Mouse (Mus musculus): ENCODE measurements around the gene Trmt10c. TPM values are rescaled to one million over a fixed set of nuclear protein-coding genes. Genes with fewer than 3 reads are reported as not detected.

The Trmt10c gene
- polyA plus RNA-seq, 1 experiment: 1.9 TPM

GRCm38 (mm10) chr16:55986001-55986400 lies 51.6 kb downstream of the Trmt10c start:
- TF ChIP-seq POLR2A (IDR thresholded peaks at IDR 0.05; ENCODE audit: control insufficient read depth, low read depth, low read length) (no peak), CTCF (IDR thresholded peaks at IDR 0.05; ENCODE audit: control insufficient read depth, insufficient read depth, insufficient replicate concordance, low read depth, low read length) (no peak)
- no peak overlapping the region for H3K4me3 ChIP-seq (ENCODE audit: control insufficient read depth, low read depth, low read length)
- H3K36me3 ChIP-seq (ENCODE audit: control insufficient read depth, insufficient read depth, low read length): peaks cover 1% of the 10 kb centered on the region; the same call in 1 of the 2 replicates
- no peaks in the 10 kb centered on the region for H3K4me1 ChIP-seq (ENCODE audit: control insufficient read depth, insufficient read depth, low read length)
- H3K27me3 ChIP-seq (ENCODE audit: control insufficient read depth, insufficient read depth, low read length): no peaks in the 10 kb centered on the region
- no peak overlapping the region for H3K27ac ChIP-seq (ENCODE audit: control insufficient read depth, insufficient read depth, low read depth, low read length)

Other genes with a start within 250 kb of the Trmt10c start
- 4.5 and 4.6 TPM in 2 replicates for gene Nfkbiz, start 198.9 kb downstream of the Trmt10c start, polyA plus RNA-seq (2012; rRNA removed)
- 8.5 and 8.8 TPM in 2 replicates for gene Nxpe3, start 142.5 kb downstream of the Trmt10c start, polyA plus RNA-seq (2012; rRNA removed)
- gene Cep97, start 103.0 kb downstream of the Trmt10c start, polyA plus RNA-seq (2012; rRNA removed): 2.2 and 3.0 TPM in 2 replicates
- 200 and 210 TPM in 2 replicates for gene Rpl24, start 71.5 kb downstream of the Trmt10c start, polyA plus RNA-seq (2012; rRNA removed)
- gene Zbtb11, start 63.9 kb downstream of the Trmt10c start, polyA plus RNA-seq (2012; rRNA removed): 5.1 and 5.5 TPM in 2 replicates
- gene Pcnp, start 8.1 kb downstream of the Trmt10c start, polyA plus RNA-seq (2012; rRNA removed): 14.9 and 17.3 TPM in 2 replicates
- gene Senp7, start 10.5 kb upstream of the Trmt10c start, polyA plus RNA-seq (2012; rRNA removed): 2.4 and 2.7 TPM in 2 replicates
- gene Impg2, start 166.5 kb upstream of the Trmt10c start, polyA plus RNA-seq (2012; rRNA removed): 6.1 and 8.4 TPM in 2 replicates